Mouse (Mus musculus): ENCODE results near the gene Erg. TPM values are rescaled to one million over a fixed set of nuclear protein-coding genes. Genes with fewer than 3 reads are reported as not detected.

The Erg gene
- total RNA-seq, 2 experiments from 2014 or later: 7.0 to 7.1 TPM

DNA sequence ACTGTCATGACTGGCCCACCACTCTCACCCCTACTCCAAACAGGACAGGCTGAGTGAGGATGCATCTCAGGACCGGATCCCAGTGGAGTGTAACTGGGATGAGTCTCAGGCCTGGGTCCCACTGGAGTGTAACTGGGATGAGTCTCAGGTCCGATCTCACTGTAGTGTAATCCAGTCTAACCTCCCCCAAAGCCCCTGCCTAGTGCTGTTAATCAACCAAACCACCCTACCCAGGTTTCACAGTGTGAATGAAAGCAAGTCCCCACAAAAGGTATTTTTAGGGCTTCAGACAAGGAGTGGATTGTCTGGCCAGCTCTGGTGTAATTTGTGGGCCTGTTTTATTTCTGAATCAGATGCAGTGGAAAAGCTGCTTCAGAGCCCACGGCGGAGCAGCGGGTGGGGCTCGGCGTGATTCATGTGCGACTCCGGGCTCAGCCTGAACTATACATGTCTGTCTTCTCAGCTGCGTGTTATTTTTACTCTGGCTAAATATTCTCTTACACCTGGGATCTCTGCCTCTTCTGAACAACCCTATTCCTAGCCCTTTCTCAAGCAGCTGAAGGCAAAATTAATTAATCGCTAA is 187.5 kb downstream of the Erg start:
- DNase-seq (ENCODE audit: low spot score in 2 of 2): no peak

DNA sequence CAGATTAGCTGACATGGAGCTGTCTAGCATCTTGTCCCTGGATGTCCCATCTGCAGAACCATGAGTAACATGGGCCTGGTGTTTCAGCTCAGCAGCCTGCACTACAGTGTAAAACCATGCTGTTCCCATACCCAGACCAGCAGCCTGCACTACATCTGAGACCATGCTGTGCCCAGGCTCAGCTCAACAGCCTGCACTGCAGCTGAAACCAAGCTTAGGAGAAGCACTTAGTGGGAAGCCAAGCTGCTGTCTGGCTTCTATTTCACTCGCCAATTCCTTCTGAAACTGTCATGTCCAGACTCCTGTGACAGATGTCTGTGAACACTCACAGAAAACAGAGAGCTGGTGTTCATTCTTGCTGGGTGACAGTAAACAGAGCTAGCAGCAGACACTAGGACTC is 195.6 kb downstream of the Erg start:
- peak; percentile 45 to 46 for DNase-seq (ENCODE audit: low spot score in 2 of 2)

DNA sequence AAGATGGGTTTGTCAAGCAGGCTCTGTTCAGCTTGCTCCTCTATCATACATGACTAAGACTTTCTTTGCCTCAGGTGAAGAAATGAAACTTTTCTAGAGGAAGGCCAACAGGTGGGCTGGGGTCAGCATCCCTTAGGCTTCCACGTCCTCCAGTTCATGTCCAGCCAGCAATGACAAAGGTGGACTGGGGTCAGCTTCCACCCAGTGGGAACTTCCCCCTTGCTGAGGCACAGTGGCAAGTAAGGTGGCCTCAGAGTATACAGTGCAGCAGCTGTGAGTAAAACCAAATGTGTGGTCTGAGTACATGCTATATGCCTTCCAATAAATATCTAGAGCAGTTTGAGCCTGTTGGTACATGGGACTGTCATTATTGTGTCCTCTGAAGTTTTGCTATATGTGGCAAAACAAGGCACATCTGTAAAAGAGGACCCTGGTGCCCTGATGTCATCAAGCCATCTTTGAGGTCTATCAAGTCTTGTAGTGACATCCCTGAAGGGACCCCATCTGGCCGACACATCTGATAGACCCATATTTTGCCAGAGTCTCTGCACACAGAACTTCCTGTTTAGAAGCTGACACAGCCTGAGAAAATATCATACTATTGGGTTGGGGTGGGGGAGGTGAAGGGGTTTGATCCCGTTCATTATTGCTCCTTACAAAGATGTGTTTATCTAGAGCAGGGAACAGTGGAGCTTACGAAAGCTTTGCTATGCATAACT is 197.4 kb downstream of the Erg start:
- DNase-seq (ENCODE audit: low spot score in 2 of 2): no peak

DNA sequence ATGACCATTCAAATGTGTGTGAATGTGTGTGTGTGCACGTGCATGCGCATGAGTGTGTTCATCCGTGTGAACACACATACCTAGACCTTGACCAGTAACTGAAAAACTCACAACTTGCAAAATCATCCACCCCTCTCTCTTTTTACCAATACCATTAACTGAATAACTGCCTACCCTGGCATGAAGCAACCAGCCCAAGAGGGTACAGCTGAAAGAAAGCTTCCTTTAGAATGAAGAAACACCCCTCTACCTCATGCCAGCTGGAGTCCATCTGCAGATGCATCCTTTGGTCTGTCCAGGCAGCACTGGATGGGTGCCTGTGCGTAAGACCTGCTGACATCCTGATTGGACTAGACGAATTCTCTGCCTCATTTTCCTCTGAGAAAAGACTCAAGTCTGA is 198.1 kb downstream of the Erg start:
- no peak for DNase-seq (ENCODE audit: low spot score in 2 of 2)

DNA sequence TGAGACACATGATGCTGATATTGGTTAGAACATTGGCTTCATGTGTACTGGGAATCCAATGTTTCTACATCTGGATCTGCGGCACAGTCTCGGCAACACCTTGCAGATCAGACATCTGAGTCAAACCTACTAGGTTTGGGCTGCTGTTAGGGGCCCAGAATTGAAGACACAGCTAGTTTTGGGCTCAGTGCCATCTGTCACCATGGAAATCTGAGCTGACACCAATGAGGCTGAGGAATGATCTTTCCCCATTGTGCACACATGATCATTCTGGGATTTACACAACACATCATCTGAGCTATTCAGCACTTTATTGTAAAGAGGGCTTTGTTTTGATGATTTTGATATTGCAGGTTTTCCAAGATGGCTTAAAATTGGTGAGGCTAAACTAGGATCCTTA is 199.4 kb downstream of the Erg start:
- no peak for DNase-seq (ENCODE audit: low spot score in 2 of 2)

DNA sequence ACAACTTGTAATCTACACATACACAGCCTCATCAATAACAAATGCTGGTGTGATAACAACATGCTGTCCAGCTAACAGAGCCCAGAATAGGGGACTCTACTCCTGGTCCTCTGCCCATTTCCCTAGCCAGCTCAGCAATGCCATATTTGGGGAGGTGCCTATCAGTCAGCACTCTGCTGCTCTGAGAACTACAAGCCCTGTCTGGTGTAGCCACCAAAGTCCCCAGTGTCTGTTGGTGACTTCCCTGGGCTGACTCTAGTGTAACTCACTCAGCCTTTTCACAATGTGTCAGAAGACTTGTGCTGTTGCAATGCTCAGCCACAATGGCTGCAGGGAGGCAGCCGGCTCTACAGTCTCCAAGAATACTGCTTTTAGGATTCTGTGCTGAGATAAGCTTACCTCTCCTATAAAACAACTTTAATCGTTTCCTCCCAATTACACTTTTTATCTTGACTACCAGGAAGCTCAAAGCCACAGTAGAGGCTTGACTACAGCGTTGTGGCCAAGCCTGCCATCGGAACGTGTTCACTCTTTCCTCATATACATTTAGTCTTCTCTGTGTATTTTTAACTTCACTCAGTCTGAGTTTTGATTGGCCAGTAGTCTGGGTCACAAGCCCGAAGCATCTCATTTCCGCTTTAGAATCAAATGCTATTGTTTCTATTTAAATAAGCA is 201.0 kb downstream of the Erg start:
- no peak for DNase-seq (ENCODE audit: low spot score in 2 of 2)

DNA sequence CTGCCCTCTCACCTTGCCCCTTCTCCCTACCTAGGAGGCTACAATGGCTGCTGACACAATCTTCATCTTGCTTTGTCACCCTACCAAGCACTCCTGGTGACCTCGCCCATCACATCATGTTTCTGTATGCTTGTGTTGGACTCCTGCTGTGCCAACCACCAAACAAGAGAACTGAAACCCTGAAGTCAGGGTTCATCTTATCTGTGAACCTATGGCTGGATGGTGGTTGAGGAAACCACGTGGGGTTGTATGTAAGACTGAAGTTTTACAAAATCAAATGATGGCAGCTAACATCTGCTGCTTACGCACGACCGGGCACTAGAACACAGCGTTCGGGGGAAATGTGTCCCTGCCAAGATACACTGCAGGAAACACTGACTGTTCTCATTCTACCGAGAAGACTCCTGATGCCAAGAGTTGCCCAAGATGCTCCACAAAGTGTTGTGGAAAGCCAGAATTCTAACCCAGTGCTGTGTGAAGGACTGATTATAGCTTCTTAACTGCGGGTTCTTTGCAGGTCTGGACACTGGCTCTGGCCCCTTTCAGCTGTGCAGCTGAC is 201.7 kb downstream of the Erg start:
- DNase-seq (ENCODE audit: low spot score in 2 of 2): no peak

DNA sequence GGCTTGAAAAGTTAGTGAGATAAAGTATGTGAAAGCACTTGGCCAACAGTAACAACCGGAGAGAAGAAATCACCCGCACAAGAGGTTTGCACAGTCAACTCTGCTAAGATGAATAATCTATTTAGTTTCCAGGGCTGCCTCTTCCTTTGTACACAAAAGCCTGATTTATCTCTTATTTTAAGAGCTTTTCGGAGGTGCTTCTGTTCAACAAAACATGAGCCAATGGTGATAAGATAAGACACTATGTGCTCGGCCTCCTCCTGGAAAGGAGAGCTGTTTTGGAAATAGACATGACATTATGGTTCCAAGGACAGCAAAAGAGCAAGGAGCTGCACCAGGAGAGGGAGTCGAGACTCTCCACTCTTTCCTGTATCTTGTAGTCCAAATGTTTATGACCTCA is 204.1 kb downstream of the Erg start:
- DNase-seq (ENCODE audit: low spot score in 2 of 2): no peak

DNA sequence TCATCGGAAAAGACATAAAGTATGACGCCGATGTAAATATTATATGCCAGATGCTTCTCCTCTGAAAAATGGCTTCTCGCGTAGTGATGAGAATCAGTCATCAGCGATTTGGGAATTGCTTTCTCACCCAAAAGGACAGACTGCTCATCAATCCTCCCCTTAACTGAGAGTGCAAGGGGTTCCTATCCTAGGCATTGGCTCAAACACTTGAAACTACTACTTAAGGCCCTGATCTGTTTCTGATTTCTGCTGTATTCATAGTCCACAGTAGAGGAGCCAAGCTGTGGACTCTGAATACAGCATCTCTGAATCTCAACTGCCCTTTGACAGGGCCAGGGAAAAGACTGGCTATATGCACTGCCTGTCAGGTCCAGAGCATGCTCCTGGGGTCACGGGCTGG is 209.6 kb downstream of the Erg start:
- no peak for DNase-seq (ENCODE audit: low spot score in 2 of 2)

DNA sequence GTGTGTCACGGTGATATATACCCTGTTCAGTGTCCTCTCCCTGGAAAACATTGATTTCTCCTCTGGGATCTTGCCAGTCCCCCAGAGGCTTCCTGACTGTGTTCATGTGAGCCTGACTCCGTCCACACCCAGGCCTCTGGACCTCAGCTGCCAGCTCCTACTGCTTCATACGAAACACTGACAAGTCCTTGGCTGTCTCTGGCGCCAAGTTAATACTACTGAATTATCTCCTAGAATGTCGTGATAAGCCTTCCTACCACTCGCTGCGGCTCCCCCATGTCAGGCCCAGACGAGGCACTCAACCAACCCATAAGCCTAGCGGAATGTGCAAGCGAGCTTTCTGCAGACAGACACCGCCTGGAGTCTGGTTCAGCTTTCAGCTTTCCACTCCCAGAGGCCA is 210.0 kb downstream of the Erg start:
- no peak for DNase-seq (ENCODE audit: low spot score in 2 of 2)

DNA sequence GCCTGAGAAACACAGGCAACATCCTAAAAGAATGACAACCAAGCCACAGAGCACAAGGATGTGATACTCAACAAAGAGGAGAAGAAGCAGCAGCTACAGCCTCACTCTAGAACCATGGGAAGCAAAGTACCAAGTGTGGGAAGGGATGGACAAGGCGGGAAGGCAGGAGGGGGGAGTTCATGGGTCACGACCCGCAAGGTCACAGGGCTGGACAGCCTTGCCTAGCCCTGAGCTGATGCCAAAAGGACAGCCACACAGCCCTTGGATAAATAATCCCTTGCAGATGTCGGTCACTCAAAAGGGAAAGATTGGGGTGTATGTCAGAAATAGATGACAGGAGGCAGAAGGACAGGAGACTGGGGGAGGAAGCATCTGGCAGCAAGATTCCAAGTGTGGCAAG is 211.7 kb downstream of the Erg start:
- DNase-seq (ENCODE audit: low spot score in 2 of 2): no peak

DNA sequence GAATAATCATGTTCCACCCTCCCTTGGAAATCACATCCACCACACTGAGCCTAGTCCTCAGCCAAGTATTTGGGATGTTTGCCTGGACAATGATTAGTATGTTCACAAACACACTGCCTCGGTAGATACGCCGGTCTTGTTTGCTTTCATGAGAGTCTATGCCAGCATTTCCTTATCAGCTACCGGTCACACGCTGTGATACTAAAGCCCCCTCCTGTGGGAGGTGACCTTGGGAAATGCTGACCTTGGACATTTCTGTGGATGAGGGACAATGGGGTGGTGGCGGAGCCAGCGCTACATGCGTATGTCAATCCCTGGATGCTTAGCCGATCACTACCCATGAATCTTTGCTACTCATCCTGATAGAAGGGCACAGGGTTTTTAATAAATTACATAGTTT is 213.4 kb downstream of the Erg start:
- DNase-seq (ENCODE audit: low spot score in 2 of 2): no peak

DNA sequence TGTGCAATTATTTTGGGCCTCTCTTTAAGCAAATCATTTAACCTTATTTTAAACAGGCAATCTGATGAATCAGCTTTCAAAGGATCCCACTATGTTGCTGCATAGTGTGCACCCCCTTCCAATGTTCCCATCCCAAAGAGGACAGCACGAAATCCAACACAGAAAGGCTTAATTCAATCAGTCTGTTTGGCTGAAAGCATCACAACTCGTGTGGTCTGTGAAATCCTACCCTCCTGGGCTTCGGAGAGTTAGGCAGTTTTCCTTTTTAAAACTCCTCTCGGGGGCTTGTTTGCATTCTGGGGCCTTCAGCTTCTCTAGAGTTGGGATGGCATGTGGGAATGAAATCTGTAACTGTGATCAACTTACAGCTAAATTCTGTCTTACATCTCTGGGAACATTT is 214.7 kb downstream of the Erg start:
- peak in 1 of 2 experiments; percentile 35 for DNase-seq (ENCODE audit: low spot score in 2 of 2)

DNA sequence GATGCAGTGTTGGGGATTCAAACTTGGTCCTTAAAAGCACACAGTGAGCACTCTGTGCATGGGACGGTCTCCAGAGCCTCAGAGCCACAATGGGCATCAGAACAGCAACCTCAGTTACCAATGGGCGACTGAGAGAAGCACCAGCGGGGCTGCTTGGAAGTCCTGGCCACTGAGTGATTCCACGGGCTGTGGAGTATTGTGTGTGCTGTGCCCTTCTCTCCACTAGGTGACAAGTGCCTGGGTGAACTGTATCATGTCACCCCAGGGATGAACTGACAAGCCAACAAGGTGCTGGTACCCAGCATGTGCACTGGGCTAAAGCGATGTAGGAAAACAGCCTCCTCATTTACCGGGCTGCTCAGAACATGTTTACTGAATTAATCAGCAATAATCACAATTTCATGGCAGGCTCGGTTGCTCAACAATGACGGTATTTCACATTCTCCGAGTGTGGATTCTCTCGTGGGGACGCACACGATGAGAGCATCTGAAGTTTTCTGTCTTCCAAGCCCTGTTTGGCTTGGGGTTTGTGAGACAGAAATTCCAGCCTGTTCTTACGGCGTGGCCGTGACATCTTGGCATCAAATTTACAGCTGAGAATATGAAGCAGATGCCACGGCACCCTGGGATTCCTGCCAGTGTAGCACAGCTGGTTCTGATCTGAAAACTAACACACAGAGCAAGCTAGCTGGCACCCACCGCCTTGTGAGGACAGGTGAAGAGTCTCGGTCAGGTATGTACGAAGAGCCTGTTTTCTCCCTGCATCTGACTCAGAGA is 219.2 kb downstream of the Erg start:
- no peak for DNase-seq (ENCODE audit: low spot score in 2 of 2)

DNA sequence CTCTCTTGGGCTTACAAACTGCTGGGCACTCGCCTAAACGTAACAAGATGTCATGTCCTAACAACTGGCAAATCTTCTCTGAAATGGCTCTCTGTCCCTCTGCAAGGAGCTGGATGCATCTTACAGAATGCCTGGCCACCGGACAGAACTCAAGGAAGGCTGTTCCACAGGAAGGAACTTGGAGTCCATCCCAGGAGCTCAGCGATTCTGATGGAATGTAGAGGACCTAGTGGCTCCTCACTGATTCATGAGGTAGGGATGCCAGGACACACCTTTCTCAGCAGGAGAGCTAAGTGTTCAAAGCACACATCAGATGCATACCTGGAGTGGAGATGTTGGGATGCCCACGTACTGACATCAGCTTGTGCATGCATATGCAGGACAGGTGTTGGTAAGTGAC is 221.2 kb downstream of the Erg start:
- DNase-seq (ENCODE audit: low spot score in 2 of 2): no peak

DNA sequence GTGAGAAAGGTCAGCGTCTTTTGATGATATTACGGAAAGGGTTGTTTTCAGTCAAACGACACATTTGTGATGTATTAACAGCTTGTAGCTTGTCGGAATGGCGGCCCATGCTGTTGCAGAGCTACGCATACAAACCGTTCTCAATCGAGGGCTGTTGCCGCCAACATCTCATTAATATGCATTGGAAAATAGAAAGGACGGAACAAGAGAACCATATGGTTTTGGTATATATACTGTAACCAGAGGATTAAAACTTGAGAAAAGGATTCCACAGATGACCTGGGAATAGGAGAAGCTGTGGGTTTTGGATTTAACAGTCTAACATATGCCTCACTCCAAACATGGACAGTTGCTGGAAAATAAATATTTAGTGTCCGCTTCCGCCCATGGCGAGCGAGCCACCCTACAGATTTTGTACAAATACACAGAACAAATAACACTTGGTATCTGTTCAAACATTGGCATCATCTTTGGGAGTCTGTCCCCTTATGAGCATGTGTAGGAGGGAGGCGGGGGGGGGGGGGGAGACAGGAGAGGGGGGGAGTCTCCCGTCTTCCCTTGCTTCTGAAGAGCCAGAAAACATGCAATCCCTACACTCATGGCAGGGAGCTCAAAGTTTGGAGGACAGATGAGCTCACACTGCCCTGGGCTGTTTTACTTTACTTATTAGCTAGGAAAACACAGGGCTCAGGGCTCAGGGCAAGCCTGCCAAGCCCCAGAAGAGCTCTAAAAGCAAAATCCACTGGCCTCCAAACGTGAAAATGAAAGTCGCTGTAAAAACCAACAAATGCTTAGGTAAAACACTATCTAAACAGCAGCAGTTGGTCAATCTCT is 222.5 kb downstream of the Erg start:
- peak in 1 of 2 experiments; percentile 52 for DNase-seq (ENCODE audit: low spot score in 2 of 2)

DNA sequence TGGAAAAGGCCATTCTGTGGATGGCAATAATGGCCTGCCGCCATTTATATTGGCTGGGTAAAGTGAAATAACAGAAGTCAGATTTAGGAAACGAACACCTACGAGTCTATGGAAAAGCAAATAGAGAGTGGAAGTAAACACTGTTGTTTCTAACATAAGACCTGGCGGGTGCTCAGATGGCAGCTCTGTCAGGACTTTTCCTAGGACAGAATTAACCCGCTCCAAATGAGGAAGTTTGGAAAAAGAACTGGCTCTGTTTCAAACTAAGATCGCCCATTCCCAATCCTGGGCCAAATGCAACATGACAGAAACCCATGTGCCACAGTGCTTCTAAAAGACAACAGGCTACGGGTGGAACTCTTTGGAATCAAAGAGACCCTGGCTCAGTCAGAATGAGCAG is 224.4 kb downstream of the Erg start:
- DNase-seq (ENCODE audit: low spot score in 2 of 2): no peak

DNA sequence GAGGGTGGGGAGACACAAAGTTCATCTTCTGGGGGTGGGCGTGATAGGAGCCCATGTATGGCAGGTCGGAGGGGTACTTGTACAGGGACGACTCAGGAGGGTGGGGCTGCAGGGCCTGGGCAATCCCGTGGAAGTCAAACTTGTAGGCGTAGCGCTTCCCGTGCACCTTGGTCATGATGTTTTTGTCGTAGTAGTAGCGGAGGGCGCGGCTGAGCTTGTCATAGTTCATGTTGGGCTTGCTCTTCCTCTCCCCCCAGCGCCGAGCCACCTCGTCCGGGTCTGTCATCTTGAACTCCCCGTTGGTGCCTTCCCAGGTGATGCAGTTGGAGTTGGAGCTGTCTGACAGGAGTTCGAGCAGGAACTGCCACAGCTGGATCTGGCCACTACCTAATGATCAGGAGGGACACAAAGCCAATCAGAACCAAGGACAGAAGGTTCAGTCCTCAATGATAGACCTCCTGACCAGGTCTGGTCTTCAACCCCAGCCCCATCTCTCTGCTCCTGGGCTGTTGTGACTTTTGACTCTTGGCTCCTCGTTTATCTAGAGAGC is 225.4 kb downstream of the Erg start:
- DNase-seq (ENCODE audit: low spot score in 2 of 2): no peak

DNA sequence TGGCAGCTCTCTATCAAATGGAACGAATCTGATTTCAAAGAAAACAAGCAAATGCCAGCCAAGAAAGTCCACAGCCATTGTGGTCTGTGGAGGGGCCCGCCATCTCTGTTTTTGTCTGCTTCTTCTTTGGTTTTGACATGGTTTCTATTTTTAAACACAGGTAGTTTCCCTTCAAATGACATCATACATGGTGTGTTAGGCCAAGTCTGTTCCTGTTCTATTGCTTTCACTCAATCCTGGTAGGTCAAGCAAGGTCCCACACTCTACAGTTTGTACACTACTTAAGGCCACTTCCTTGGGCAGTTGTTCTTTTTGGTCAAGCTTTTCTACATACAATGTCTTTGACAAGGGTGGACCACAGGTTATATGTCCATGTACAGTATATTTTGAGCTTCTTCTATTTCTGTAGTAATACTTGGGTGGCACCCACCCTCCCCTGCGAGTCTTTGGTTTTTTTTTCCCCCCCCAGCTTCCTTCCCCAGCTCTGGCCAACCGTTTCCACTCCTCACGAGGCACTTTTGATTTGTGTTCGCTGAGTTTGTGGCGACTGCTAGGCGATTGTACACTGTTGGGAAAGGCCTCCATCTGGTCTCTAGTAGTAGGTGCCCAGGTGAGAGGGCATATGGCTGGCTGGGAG is 226.1 kb downstream of the Erg start:
- DNase-seq (ENCODE audit: low spot score in 2 of 2): no peak

Measured in layer of hippocampus, postnatal 14 days (tissue).